Mouse (Mus musculus) midbrain, embryonic 15.5 days (tissue): ENCODE measurements around the gene Plgrkt. TPM values are rescaled to one million over a fixed set of nuclear protein-coding genes. Genes with fewer than 3 reads are reported as not detected.

Source experiments
- ATAC-seq: fragments of 200-750 bp; cut with Nextera tagmentation; replicated peaks from 2 replicates; pipeline ENCODE4 v1.8.0; 2017; ENCODE audit warnings: moderate TSS enrichment
- H3K27ac ChIP-seq: fragments of 300-500 bp; sonication (generic); 2 replicates; pipeline ENCODE4 v1.5.1; 2015; ENCODE audit warnings: mild to moderate bottlenecking, inconsistent platforms
- H3K27me3 ChIP-seq: fragments of 300-500 bp; sonication (generic); replicated peaks from 2 replicates; pipeline ENCODE4 v1.6.1; 2015; ENCODE audit warnings: inconsistent platforms
- H3K36me3 ChIP-seq: fragments of 300-500 bp; sonication (generic); replicated peaks from 2 replicates; pipeline ENCODE4 v1.6.1; 2015; ENCODE audit warnings: inconsistent platforms
- H3K4me1 ChIP-seq: fragments of 300-500 bp; sonication (generic); 2 replicates; pipeline ENCODE4 v1.6.1; 2015; ENCODE audit warnings: inconsistent platforms
- H3K4me2 ChIP-seq: fragments of 300-500 bp; sonication (generic); 2 replicates; pipeline ENCODE4 v1.6.1; 2015; ENCODE audit warnings: inconsistent platforms, mild to moderate bottlenecking, moderate library complexity
- H3K4me3 ChIP-seq: fragments of 300-500 bp; sonication (generic); 2 replicates; pipeline ENCODE4 v1.5.1; 2015; ENCODE audit warnings: mild to moderate bottlenecking, inconsistent platforms
- H3K9ac ChIP-seq: fragments of 300-500 bp; sonication (generic); 2 replicates; pipeline ENCODE4 v1.6.1; 2015; ENCODE audit warnings: mild to moderate bottlenecking, inconsistent platforms
- H3K9me3 ChIP-seq: fragments of 300-500 bp; sonication (generic); 2 replicates; pipeline ENCODE4 v1.6.1; 2016; ENCODE audit warnings: inconsistent platforms
- WGBS: fragments of 180-500 bp; shearing (Covaris S2); methylation state at CpG from one replicate; pipeline ENCODE4 v1.1.7; 2015; ENCODE audit warnings: mixed read lengths; 5-methylcytosine and 5-hydroxymethylcytosine counted together
- polyA plus RNA-seq: library from polyadenylated mRNA; unstranded; fragments of >200 nt; fragmentation: Nextera tagmentation; extraction: Ambion mirVana; gene quantifications from 2 replicates; pipeline ENCODE4 v1.2.1, GENCODE M21; 2015

The Plgrkt gene
- polyA plus RNA-seq, 1 experiment from 2014 or later, result 85.7 TPM

- WGBS, result 90% methylated on average over 7 of the region's 7 CpGs
- ATAC-seq, result no peak
- H3K27me3 ChIP-seq, result no peaks in the 10 kb centered on the region; the same call in 1 of the 2 replicates
- H3K4me1 ChIP-seq, result peaks cover 31% of the 10 kb centered on the region
- H3K9me3 ChIP-seq, result no peaks in the 10 kb centered on the region
- H3K4me2 ChIP-seq, result no peak overlapping the region
- H3K4me3 ChIP-seq, result no peak overlapping the region
- 0 out of 2 replicates have a peak, but pooled peaks cover 2% of the 10 kb centered on the region for H3K36me3 ChIP-seq
- H3K9ac ChIP-seq, result no peak overlapping the region
- H3K27ac ChIP-seq, result no peak overlapping the region
These were observed 3.6 kb downstream of the Plgrkt start for GRCm38 (mm10) chr19:29363557-29363956.

GRCm38 (mm10) chr19:29362173-29362930, 4.8 kb downstream of the Plgrkt start:
- Histone ChIP-seq H3K9me3 (no peaks in the 10 kb centered on the region), H3K4me1 (peaks cover 27% of the 10 kb centered on the region), H3K27me3 (no peaks in the 10 kb centered on the region; the same call in 1 of the 2 replicates), H3K9ac (peak overlapping the region; percentile 89), H3K4me2 (peak overlapping the region; percentile 61), H3K36me3 (0 out of 2 replicates have a peak, but pooled peaks cover 2% of the 10 kb centered on the region), H3K27ac (peak overlapping the region; percentile 80), H3K4me3 (peak overlapping the region; percentile 92)
- WGBS, result 48% methylated on average over 13 of the region's 13 CpGs
- peak; percentile 43 for ATAC-seq

- Histone ChIP-seq H3K4me3 (peak overlapping the region; percentile 92), H3K9ac (peak overlapping the region; percentile 89), H3K27ac (peak overlapping the region; percentile 80), H3K36me3 (peaks cover 2% of the 10 kb centered on the region; the same call in 1 of the 2 replicates), H3K9me3 (no peaks in the 10 kb centered on the region), H3K4me2 (peak overlapping the region; percentile 61), H3K27me3 (no peaks in the 10 kb centered on the region; the same call in 1 of the 2 replicates), H3K4me1 (peaks cover 23% of the 10 kb centered on the region)
- WGBS, result 1% methylated on average over 33 of the region's 33 CpGs
- ATAC-seq, result peak; percentile 100
These were observed 5.6 kb downstream of the Plgrkt start for GRCm38 (mm10) chr19:29361468-29362130.

GRCm38 (mm10) chr19:29360251-29360650, 6.9 kb downstream of the Plgrkt start:
- no peak overlapping the region for H3K9ac ChIP-seq
- WGBS, result 87% methylated on average over 5 of the region's 5 CpGs
- no peaks in the 10 kb centered on the region; the same call in 1 of the 2 replicates for H3K27me3 ChIP-seq

GRCm38 (mm10) chr19:29356281-29356680, 10.9 kb downstream of the Plgrkt start:
- Histone ChIP-seq H3K4me1 (peaks cover 20% of the 10 kb centered on the region), H3K36me3 (peaks cover 3% of the 10 kb centered on the region; the same call in 1 of the 2 replicates), H3K4me2 (no peak overlapping the region), H3K27ac (no peak overlapping the region), H3K4me3 (no peak overlapping the region), H3K9ac (no peak overlapping the region), H3K9me3 (no peaks in the 10 kb centered on the region), H3K27me3 (no peaks in the 10 kb centered on the region)
- 88% methylated on average over 11 of the region's 11 CpGs for WGBS
- ATAC-seq, result no peak

More at GRCm38 (mm10) chr19:29360251-29360650, 6.9 kb downstream of the Plgrkt start:
- H3K27ac ChIP-seq, result no peak overlapping the region
- H3K36me3 ChIP-seq, result peaks cover 2% of the 10 kb centered on the region; the same call in 1 of the 2 replicates
- H3K4me3 ChIP-seq, result no peak overlapping the region
- no peaks in the 10 kb centered on the region for H3K9me3 ChIP-seq
- ATAC-seq, result no peak
- no peak overlapping the region for H3K4me2 ChIP-seq
- H3K4me1 ChIP-seq, result peaks cover 27% of the 10 kb centered on the region

- Histone ChIP-seq H3K4me1 (peaks cover 9% of the 10 kb centered on the region), H3K36me3 (peaks cover 8% of the 10 kb centered on the region; the same call in 1 of the 2 replicates), H3K27ac (no peak overlapping the region), H3K4me2 (peak overlapping the region; percentile 46), H3K9me3 (no peaks in the 10 kb centered on the region), H3K27me3 (no peaks in the 10 kb centered on the region), H3K9ac (no peak overlapping the region), H3K4me3 (peak overlapping the region; percentile 10; the same call in 1 of the 2 replicates)
- 4% methylated on average over 20 of the region's 20 CpGs for WGBS
- ATAC-seq, result peak; percentile 78
These were observed 12.0 kb downstream of the Plgrkt start for GRCm38 (mm10) chr19:29354895-29355877.

GRCm38 (mm10) chr19:29350991-29351390, 16.2 kb downstream of the Plgrkt start:
- Histone ChIP-seq H3K27me3 (no peaks in the 10 kb centered on the region), H3K27ac (no peak overlapping the region), H3K9ac (no peak overlapping the region), H3K9me3 (no peaks in the 10 kb centered on the region), H3K4me2 (no peak overlapping the region), H3K4me1 (peaks cover 5% of the 10 kb centered on the region; the same call in 1 of the 2 replicates), H3K4me3 (no peak overlapping the region), H3K36me3 (peaks cover 6% of the 10 kb centered on the region; the same call in 1 of the 2 replicates)
- WGBS, result 47% methylated on average over 5 of the region's 5 CpGs
- no peak for ATAC-seq

- H3K4me3 ChIP-seq, result no peak overlapping the region
- no peaks in the 10 kb centered on the region for H3K4me1 ChIP-seq
- H3K9me3 ChIP-seq, result no peaks in the 10 kb centered on the region
- ATAC-seq, result no peak
- no peaks in the 10 kb centered on the region; the same call in 1 of the 2 replicates for H3K36me3 ChIP-seq
- H3K9ac ChIP-seq, result no peak overlapping the region
- H3K27me3 ChIP-seq, result no peaks in the 10 kb centered on the region
- 84% methylated on average over 6 of the region's 6 CpGs for WGBS
- no peak overlapping the region for H3K4me2 ChIP-seq
- no peak overlapping the region for H3K27ac ChIP-seq
These were observed 21.6 kb downstream of the Plgrkt start for GRCm38 (mm10) chr19:29345636-29346035.

GRCm38 (mm10) chr19:29344868-29345267, 22.3 kb downstream of the Plgrkt start:
- no peak overlapping the region for H3K4me2 ChIP-seq
- no peaks in the 10 kb centered on the region; the same call in 1 of the 2 replicates for H3K36me3 ChIP-seq
- H3K4me1 ChIP-seq, result no peaks in the 10 kb centered on the region
- no peaks in the 10 kb centered on the region for H3K9me3 ChIP-seq
- H3K9ac ChIP-seq, result no peak overlapping the region
- H3K27ac ChIP-seq, result no peak overlapping the region
- no peaks in the 10 kb centered on the region for H3K27me3 ChIP-seq
- ATAC-seq, result no peak
- H3K4me3 ChIP-seq, result no peak overlapping the region

GRCm38 (mm10) chr19:29342281-29342680, 24.9 kb downstream of the Plgrkt start:
- 92% methylated on average over 6 of the region's 6 CpGs for WGBS
- H3K27ac ChIP-seq, result no peak overlapping the region
- no peaks in the 10 kb centered on the region for H3K4me1 ChIP-seq
- no peaks in the 10 kb centered on the region for H3K36me3 ChIP-seq
- H3K9ac ChIP-seq, result no peak overlapping the region
- no peak overlapping the region for H3K4me2 ChIP-seq
- H3K9me3 ChIP-seq, result no peaks in the 10 kb centered on the region
- ATAC-seq, result no peak
- no peak overlapping the region for H3K4me3 ChIP-seq
- H3K27me3 ChIP-seq, result no peaks in the 10 kb centered on the region

- no peak overlapping the region for H3K9ac ChIP-seq
- no peak for ATAC-seq
- WGBS, result 83% methylated on average over 4 of the region's 4 CpGs
These were observed 26.2 kb downstream of the Plgrkt start for GRCm38 (mm10) chr19:29341029-29341428.

More at GRCm38 (mm10) chr19:29341029-29341428, 26.2 kb downstream of the Plgrkt start:
- H3K27me3 ChIP-seq, result no peaks in the 10 kb centered on the region
- H3K4me2 ChIP-seq, result no peak overlapping the region
- no peaks in the 10 kb centered on the region for H3K36me3 ChIP-seq
- no peaks in the 10 kb centered on the region for H3K9me3 ChIP-seq
- H3K4me3 ChIP-seq, result no peak overlapping the region
- no peak overlapping the region for H3K27ac ChIP-seq
- H3K4me1 ChIP-seq, result no peaks in the 10 kb centered on the region
